Mouse (Mus musculus): ENCODE results near the gene Cux1. TPM values are rescaled to one million over a fixed set of nuclear protein-coding genes. Genes with fewer than 3 reads are reported as not detected.

Gene Cux1
- total and polyA plus RNA-seq, 3 experiments = 46.8 to 101 (median 85.8) TPM

GRCm38 (mm10) chr5:136343156-136343890, 224.0 kb downstream of the Cux1 start:
- H3K27ac ChIP-seq = no peak overlapping the region
- intact Hi-C loops (cut with DNase I) = no loop called here
- no peak overlapping the region for H3K4me3 ChIP-seq
- no peaks in the 10 kb centered on the region; the same call in 1 of the 2 replicates for H3K79me2 ChIP-seq (replicated peaks; ENCODE audit: control insufficient read depth, insufficient read depth, low read length)
- no peaks in the 10 kb centered on the region for H3K27me3 ChIP-seq (ENCODE audit: control insufficient read depth, insufficient read depth, low read length)
- no peak for TF ChIP-seq CTCF (IDR thresholded peaks at IDR 0.05)
- no peak for TF ChIP-seq EP300 (IDR thresholded peaks at IDR 0.05; ENCODE audit: insufficient read depth, low read depth, low read length)
- no peak for TF ChIP-seq POLR2A (IDR thresholded peaks at IDR 0.05; ENCODE audit: insufficient read depth, low read depth, low read length)
- DNase-seq = no peak
- WGBS = 85% methylated on average over 15 of the region's 15 CpGs
- no peak overlapping the region for H3K9ac ChIP-seq (ENCODE audit: low read depth, low read length)
- no peaks in the 10 kb centered on the region for H3K36me3 ChIP-seq (ENCODE audit: control insufficient read depth, insufficient read depth, low read length)
- H3K4me1 ChIP-seq (ENCODE audit: control insufficient read depth, insufficient read depth, low read length) = no peaks in the 10 kb centered on the region

- 31% methylated on average over 4 of the region's 4 CpGs for WGBS
- Histone ChIP-seq H3K27me3 (ENCODE audit: control insufficient read depth, insufficient read depth, low read length) (no peaks in the 10 kb centered on the region), H3K36me3 (ENCODE audit: control insufficient read depth, insufficient read depth, low read length) (no peaks in the 10 kb centered on the region), H3K9ac (ENCODE audit: low read depth, low read length) (no peak overlapping the region), H3K27ac (no peak overlapping the region), H3K79me2 (replicated peaks; ENCODE audit: control insufficient read depth, insufficient read depth, low read length) (no peaks in the 10 kb centered on the region), H3K4me1 (ENCODE audit: control insufficient read depth, insufficient read depth, low read length) (peaks cover 4% of the 10 kb centered on the region; the same call in 1 of the 2 replicates), H3K4me3 (no peak overlapping the region)
- intact Hi-C loops (cut with DNase I) = no loop called here
- no peak for TF ChIP-seq EP300 (IDR thresholded peaks at IDR 0.05; ENCODE audit: insufficient read depth, low read depth, low read length)
- TF ChIP-seq CTCF (IDR thresholded peaks at IDR 0.05) = no peak
- no peak for TF ChIP-seq POLR2A (IDR thresholded peaks at IDR 0.05; ENCODE audit: insufficient read depth, low read depth, low read length)
- peak in 1 of 2 experiments; percentile 19 for DNase-seq
Observed at GRCm38 (mm10) chr5:136336798-136337527, 230.3 kb downstream of the Cux1 start.

GRCm38 (mm10) chr5:136335681-136336080, 231.6 kb downstream of the Cux1 start:
- no peak overlapping the region for H3K27ac ChIP-seq
- H3K79me2 ChIP-seq (replicated peaks; ENCODE audit: control insufficient read depth, insufficient read depth, low read length) = no peaks in the 10 kb centered on the region
- no peak overlapping the region for H3K4me3 ChIP-seq
- H3K4me1 ChIP-seq (ENCODE audit: control insufficient read depth, insufficient read depth, low read length) = peaks cover 4% of the 10 kb centered on the region; the same call in 1 of the 2 replicates
- DNase-seq = peak in 1 of 2 experiments; percentile 35
- H3K9ac ChIP-seq (ENCODE audit: low read depth, low read length) = no peak overlapping the region
- no peaks in the 10 kb centered on the region for H3K27me3 ChIP-seq (ENCODE audit: control insufficient read depth, insufficient read depth, low read length)
- intact Hi-C loops (cut with DNase I) = no loop called here
- 59% methylated on average over 4 of the region's 4 CpGs for WGBS
- TF ChIP-seq CTCF (IDR thresholded peaks at IDR 0.05) (no peak), EP300 (IDR thresholded peaks at IDR 0.05; ENCODE audit: insufficient read depth, low read depth, low read length) (peak; percentile 49; the same call in 1 of the 2 replicates)
- H3K36me3 ChIP-seq (ENCODE audit: control insufficient read depth, insufficient read depth, low read length) = no peaks in the 10 kb centered on the region

- H3K27me3 ChIP-seq (ENCODE audit: control insufficient read depth, insufficient read depth, low read length) = no peaks in the 10 kb centered on the region
- TF ChIP-seq POLR2A (IDR thresholded peaks at IDR 0.05; ENCODE audit: insufficient read depth, low read depth, low read length) (no peak), CTCF (IDR thresholded peaks at IDR 0.05) (no peak), EP300 (IDR thresholded peaks at IDR 0.05; ENCODE audit: insufficient read depth, low read depth, low read length) (no peak)
- intact Hi-C loops (cut with DNase I) = no loop called here
- H3K27ac ChIP-seq = no peak overlapping the region
- DNase-seq = no peak
- WGBS = 67% methylated on average over 4 of the region's 4 CpGs
- no peak overlapping the region for H3K4me3 ChIP-seq
- H3K36me3 ChIP-seq (ENCODE audit: control insufficient read depth, insufficient read depth, low read length) = no peaks in the 10 kb centered on the region
- no peaks in the 10 kb centered on the region for H3K79me2 ChIP-seq (replicated peaks; ENCODE audit: control insufficient read depth, insufficient read depth, low read length)
- H3K9ac ChIP-seq (ENCODE audit: low read depth, low read length) = no peak overlapping the region
- H3K4me1 ChIP-seq (ENCODE audit: control insufficient read depth, insufficient read depth, low read length) = peaks cover 4% of the 10 kb centered on the region; the same call in 1 of the 2 replicates
Observed at GRCm38 (mm10) chr5:136334780-136335179, 232.5 kb downstream of the Cux1 start.

GRCm38 (mm10) chr5:136334051-136334450, 233.2 kb downstream of the Cux1 start:
- DNase-seq = no peak
- Histone ChIP-seq H3K9ac (ENCODE audit: low read depth, low read length) (no peak overlapping the region), H3K4me3 (no peak overlapping the region), H3K27me3 (ENCODE audit: control insufficient read depth, insufficient read depth, low read length) (no peaks in the 10 kb centered on the region), H3K79me2 (replicated peaks; ENCODE audit: control insufficient read depth, insufficient read depth, low read length) (no peaks in the 10 kb centered on the region), H3K27ac (no peak overlapping the region), H3K4me1 (ENCODE audit: control insufficient read depth, insufficient read depth, low read length) (peaks cover 4% of the 10 kb centered on the region; the same call in 1 of the 2 replicates), H3K36me3 (ENCODE audit: control insufficient read depth, insufficient read depth, low read length) (no peaks in the 10 kb centered on the region)
- TF ChIP-seq EP300 (IDR thresholded peaks at IDR 0.05; ENCODE audit: insufficient read depth, low read depth, low read length) = no peak
- no peak for TF ChIP-seq POLR2A (IDR thresholded peaks at IDR 0.05; ENCODE audit: insufficient read depth, low read depth, low read length)
- no peak for TF ChIP-seq CTCF (IDR thresholded peaks at IDR 0.05)
- intact Hi-C loops (cut with DNase I) = no loop called here
- 84% methylated on average over 1 of the region's 1 CpGs for WGBS
